Mouse (Mus musculus): Measurements from ENCODE around the gene Cers6.

- TF ChIP-seq CTCF (IDR thresholded peaks at IDR 0.05; ENCODE audit: borderline replicate concordance, insufficient read depth, low read length) (no peak), POLR2A (IDR thresholded peaks at IDR 0.05; ENCODE audit: low read depth, low read length) (no peak)
Measured at GRCm38 (mm10) chr2:69134186-69134585, 272.9 kb downstream of the Cers6 start.
